Mouse (Mus musculus): ENCODE measurements around the gene Aatk. TPM values are rescaled to one million over a fixed set of nuclear protein-coding genes. Genes with fewer than 3 reads are reported as not detected.

The Aatk gene
- polyA plus RNA-seq, 1 experiment, result not detected

DNA sequence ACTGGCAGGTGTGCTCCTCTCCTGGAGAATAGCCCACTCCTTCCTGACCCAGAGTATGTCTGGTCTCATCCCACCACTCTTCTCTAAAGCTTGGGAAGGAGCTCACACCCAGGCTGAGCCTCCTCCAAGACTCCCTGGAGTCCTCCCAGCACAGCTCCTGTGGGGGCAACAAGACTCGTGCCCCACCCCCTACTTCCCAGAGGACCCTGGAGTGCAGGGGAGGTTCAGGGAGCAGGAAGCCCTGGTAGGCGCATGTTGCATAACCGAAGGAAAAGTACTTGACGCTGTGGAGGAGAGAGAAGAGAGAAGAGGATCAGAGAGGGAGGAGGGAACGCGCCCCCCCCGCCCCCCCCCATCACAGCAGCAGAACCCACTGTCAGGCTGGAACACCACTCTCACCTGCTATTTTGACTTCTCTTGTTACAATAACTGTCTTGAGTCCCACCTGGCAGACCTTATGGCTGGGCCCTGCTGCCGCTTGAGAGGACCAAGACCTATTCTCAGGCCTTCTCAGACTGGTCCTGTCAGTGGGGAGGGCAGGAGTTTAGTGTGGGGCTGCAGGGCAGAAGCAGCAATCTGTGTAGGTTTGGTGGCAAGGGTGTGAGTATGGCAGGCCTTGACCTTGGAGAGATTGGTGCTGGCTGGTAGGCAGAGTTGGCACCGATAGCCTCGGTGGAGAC, 56.2 kb downstream of the Aatk start:
- Histone ChIP-seq H3ac (ENCODE audit: control insufficient read depth, insufficient read length, low read depth) (no peak overlapping the region), H3K27me3 (ENCODE audit: control insufficient read depth, insufficient read depth, insufficient read length) (no peaks in the 10 kb centered on the region), H3K36me3 (ENCODE audit: control insufficient read depth, insufficient read depth) (peaks cover 73% of the 10 kb centered on the region), H3K79me3 (ENCODE audit: low read depth) (peaks cover 4% of the 10 kb centered on the region), H3K79me2 (ENCODE audit: control insufficient read depth, insufficient read depth) (peaks cover 33% of the 10 kb centered on the region), H3K4me3 (ENCODE audit: insufficient read depth, poor library complexity, severe bottlenecking) (no peak overlapping the region)
- TF ChIP-seq FOSL1 (IDR thresholded peaks at IDR 0.05; ENCODE audit: insufficient read depth, low read length, poor library complexity, severe bottlenecking), result no peak

DNA sequence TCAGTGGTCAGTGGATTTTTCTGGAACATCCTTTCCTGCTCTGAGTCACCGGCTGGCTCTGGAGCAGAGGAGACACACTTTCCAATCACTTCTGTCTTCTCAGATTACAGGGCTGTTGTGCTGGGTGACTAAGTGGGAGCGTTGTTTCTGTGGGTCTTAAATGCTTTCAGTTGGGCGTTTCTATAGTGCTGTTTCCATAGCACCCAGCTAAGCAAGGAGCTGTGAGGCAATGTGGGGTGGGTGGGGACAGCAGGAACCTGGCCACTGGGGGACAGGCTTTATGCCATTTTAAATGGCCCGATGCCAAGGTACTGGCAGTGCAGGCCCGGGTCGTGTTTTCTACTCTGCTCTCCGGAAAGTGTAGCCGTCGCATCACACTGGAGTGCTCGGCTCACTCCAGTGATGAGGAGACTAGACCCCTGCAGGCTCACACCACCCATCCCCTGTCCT, 57.8 kb downstream of the Aatk start:
- no peaks in the 10 kb centered on the region for H3K27me3 ChIP-seq (ENCODE audit: control insufficient read depth, insufficient read depth, insufficient read length)
- peaks cover 4% of the 10 kb centered on the region for H3K79me3 ChIP-seq (ENCODE audit: low read depth)
- no peak overlapping the region for H3K4me3 ChIP-seq (ENCODE audit: insufficient read depth, poor library complexity, severe bottlenecking)
- H3K36me3 ChIP-seq (ENCODE audit: control insufficient read depth, insufficient read depth), result peaks cover 72% of the 10 kb centered on the region
- peaks cover 45% of the 10 kb centered on the region for H3K79me2 ChIP-seq (ENCODE audit: control insufficient read depth, insufficient read depth)
- H3ac ChIP-seq (ENCODE audit: control insufficient read depth, insufficient read length, low read depth), result peak overlapping the region; percentile 25
- TF ChIP-seq FOSL1 (IDR thresholded peaks at IDR 0.05; ENCODE audit: insufficient read depth, low read length, poor library complexity, severe bottlenecking), result peak; percentile 87
- peak; percentile 83 for TF ChIP-seq CEBPB (IDR thresholded peaks at IDR 0.05; ENCODE audit: low read depth)
- TF ChIP-seq USF1 (IDR thresholded peaks at IDR 0.05; ENCODE audit: low read depth), result no peak
- TF ChIP-seq CTCF (IDR thresholded peaks at IDR 0.05; ENCODE audit: control insufficient read depth, insufficient read depth, insufficient read length), result no peak
- TF ChIP-seq MAX (IDR thresholded peaks at IDR 0.05), result peak; percentile 87
- TF ChIP-seq MYOD1 (IDR thresholded peaks at IDR 0.05; ENCODE audit: control insufficient read depth, insufficient read length, low read depth), result no peak
- TF ChIP-seq MYOG (IDR thresholded peaks at IDR 0.05; ENCODE audit: control insufficient read depth, extremely low read depth, insufficient read length), result no peak

DNA sequence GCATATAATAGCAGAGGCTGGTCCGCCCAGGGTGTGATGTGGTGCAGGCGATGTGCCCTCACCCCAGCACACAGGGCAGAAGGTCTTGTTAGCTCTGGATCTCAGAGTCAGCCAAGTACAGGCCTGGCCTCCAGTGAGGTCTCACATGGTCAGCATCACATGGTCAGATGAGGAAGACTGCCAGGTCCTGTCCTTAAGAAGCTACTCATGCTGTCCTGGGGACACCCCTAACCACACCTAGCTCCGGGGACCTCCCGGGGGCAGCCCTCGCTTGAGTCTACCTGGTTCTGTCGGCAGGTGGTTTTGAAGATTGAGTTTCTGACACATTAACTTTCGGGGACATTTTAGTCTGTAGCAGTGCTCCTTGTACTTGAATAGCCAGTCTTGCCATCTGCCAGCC, 58.6 kb downstream of the Aatk start:
- Histone ChIP-seq H3K4me3 (ENCODE audit: insufficient read depth, poor library complexity, severe bottlenecking) (no peak overlapping the region), H3K79me2 (ENCODE audit: control insufficient read depth, insufficient read depth) (peaks cover 52% of the 10 kb centered on the region), H3ac (ENCODE audit: control insufficient read depth, insufficient read length, low read depth) (no peak overlapping the region), H3K79me3 (ENCODE audit: low read depth) (peaks cover 6% of the 10 kb centered on the region), H3K36me3 (ENCODE audit: control insufficient read depth, insufficient read depth) (peaks cover 72% of the 10 kb centered on the region), H3K27me3 (ENCODE audit: control insufficient read depth, insufficient read depth, insufficient read length) (no peaks in the 10 kb centered on the region)
- TF ChIP-seq USF1 (IDR thresholded peaks at IDR 0.05; ENCODE audit: low read depth) (peak; percentile 73), MAX (IDR thresholded peaks at IDR 0.05) (no peak)

DNA sequence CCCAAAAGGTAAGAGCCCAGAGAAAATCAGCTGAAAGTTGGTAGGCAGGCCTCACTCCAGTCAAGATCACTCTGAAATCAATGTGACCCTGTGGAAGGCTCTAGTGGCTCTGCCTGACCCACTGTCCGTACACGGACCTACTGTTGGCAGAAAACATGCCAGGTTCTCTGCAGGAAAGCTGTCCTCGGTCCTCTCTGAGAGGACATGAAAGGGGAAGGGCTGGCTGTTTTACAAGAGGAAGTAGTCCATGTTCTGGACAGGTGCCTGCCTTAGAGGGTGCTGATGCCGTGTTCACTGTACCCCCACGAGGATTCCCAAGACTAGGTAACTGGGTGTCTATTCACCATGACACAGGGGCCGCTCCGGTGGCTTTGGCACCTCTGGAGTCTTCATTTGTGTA, 59.1 kb downstream of the Aatk start:
- Histone ChIP-seq H3ac (ENCODE audit: control insufficient read depth, insufficient read length, low read depth) (no peak overlapping the region), H3K79me3 (ENCODE audit: low read depth) (peaks cover 6% of the 10 kb centered on the region), H3K79me2 (ENCODE audit: control insufficient read depth, insufficient read depth) (peaks cover 54% of the 10 kb centered on the region), H3K4me3 (ENCODE audit: insufficient read depth, poor library complexity, severe bottlenecking) (no peak overlapping the region), H3K36me3 (ENCODE audit: control insufficient read depth, insufficient read depth) (peaks cover 72% of the 10 kb centered on the region), H3K27me3 (ENCODE audit: control insufficient read depth, insufficient read depth, insufficient read length) (no peaks in the 10 kb centered on the region)
- no peak for TF ChIP-seq CEBPB (IDR thresholded peaks at IDR 0.05; ENCODE audit: low read depth)
- TF ChIP-seq USF1 (IDR thresholded peaks at IDR 0.05; ENCODE audit: low read depth), result no peak
- TF ChIP-seq FOSL1 (IDR thresholded peaks at IDR 0.05; ENCODE audit: insufficient read depth, low read length, poor library complexity, severe bottlenecking), result no peak
- no peak for TF ChIP-seq MYOD1 (IDR thresholded peaks at IDR 0.05; ENCODE audit: control insufficient read depth, insufficient read length, low read depth)
- no peak for TF ChIP-seq CTCF (IDR thresholded peaks at IDR 0.05; ENCODE audit: control insufficient read depth, insufficient read depth, insufficient read length)
- TF ChIP-seq MAX (IDR thresholded peaks at IDR 0.05), result no peak
- TF ChIP-seq MYOG (IDR thresholded peaks at IDR 0.05; ENCODE audit: control insufficient read depth, extremely low read depth, insufficient read length), result no peak

DNA sequence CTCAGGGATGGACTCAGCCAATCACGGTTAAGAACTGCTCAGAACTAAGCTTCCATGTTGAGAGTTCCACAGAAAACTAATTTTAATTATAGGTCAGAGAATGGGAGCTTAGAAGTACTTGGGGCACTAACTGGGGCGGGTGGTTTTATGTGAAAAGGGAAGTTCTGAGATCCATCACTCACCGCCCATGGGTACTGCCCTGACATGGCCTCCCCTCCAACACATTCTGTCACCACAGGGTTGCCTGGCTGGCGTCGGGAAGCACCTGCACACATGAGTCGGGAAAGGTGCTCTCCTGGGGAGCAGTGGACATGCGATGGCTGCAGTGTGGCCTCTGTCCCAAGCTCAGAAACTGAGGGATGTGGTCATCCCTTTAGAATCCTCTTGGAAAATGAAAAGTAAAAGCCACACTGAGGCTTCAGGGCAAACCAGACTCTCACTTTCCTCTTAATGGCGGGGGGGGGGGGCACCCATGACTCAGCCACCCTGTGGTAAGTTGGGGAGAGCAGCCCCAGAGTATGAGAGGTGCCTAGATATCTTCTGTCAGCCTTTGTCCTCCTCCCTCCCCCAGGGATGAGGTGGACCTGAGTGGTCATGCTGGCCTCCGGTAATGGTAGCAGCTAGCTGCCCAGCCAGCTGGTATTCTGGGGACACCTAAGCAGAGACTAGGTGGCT, 60.1 kb downstream of the Aatk start:
- H3K27me3 ChIP-seq (ENCODE audit: control insufficient read depth, insufficient read depth, insufficient read length), result no peaks in the 10 kb centered on the region
- H3K79me3 ChIP-seq (ENCODE audit: low read depth), result peaks cover 6% of the 10 kb centered on the region
- H3K4me3 ChIP-seq (ENCODE audit: insufficient read depth, poor library complexity, severe bottlenecking), result no peak overlapping the region
- TF ChIP-seq FOSL1 (IDR thresholded peaks at IDR 0.05; ENCODE audit: insufficient read depth, low read length, poor library complexity, severe bottlenecking) (no peak), CEBPB (IDR thresholded peaks at IDR 0.05; ENCODE audit: low read depth) (no peak), MYOD1 (IDR thresholded peaks at IDR 0.05; ENCODE audit: control insufficient read depth, insufficient read length, low read depth) (no peak), USF1 (IDR thresholded peaks at IDR 0.05; ENCODE audit: low read depth) (no peak), MAX (IDR thresholded peaks at IDR 0.05) (no peak), MYOG (IDR thresholded peaks at IDR 0.05; ENCODE audit: control insufficient read depth, extremely low read depth, insufficient read length) (no peak), CTCF (IDR thresholded peaks at IDR 0.05; ENCODE audit: control insufficient read depth, insufficient read depth, insufficient read length) (no peak)
- peaks cover 72% of the 10 kb centered on the region for H3K36me3 ChIP-seq (ENCODE audit: control insufficient read depth, insufficient read depth)
- peak overlapping the region; percentile 49 for H3ac ChIP-seq (ENCODE audit: control insufficient read depth, insufficient read length, low read depth)
- peaks cover 52% of the 10 kb centered on the region for H3K79me2 ChIP-seq (ENCODE audit: control insufficient read depth, insufficient read depth)

DNA sequence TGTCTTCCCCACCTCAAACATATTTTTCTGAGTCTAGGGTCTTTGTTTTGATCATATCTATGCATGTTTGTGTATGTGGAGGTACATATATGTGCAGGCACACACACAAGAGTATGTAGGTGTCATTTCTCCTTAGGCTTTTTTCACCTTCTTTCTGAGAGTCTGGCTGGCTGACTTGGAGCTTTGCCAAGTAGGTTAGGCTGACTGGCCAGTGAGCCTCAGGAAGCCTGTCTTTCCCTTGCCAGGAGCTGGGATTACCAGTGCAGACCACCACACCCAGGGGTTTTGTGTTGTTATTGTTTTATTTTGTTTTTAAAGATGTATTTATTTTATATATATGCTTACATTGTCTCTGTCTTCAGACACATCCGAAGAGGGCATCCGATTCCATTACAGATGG, 63.8 kb downstream of the Aatk start:
- TF ChIP-seq MAX (IDR thresholded peaks at IDR 0.05), result no peak
- no peak for TF ChIP-seq FOSL1 (IDR thresholded peaks at IDR 0.05; ENCODE audit: insufficient read depth, low read length, poor library complexity, severe bottlenecking)
- Histone ChIP-seq H3K79me2 (ENCODE audit: control insufficient read depth, insufficient read depth) (peaks cover 50% of the 10 kb centered on the region), H3K27me3 (ENCODE audit: control insufficient read depth, insufficient read depth, insufficient read length) (no peaks in the 10 kb centered on the region), H3K79me3 (ENCODE audit: low read depth) (peaks cover 9% of the 10 kb centered on the region), H3K4me3 (ENCODE audit: insufficient read depth, poor library complexity, severe bottlenecking) (no peak overlapping the region), H3ac (ENCODE audit: control insufficient read depth, insufficient read length, low read depth) (no peak overlapping the region), H3K36me3 (ENCODE audit: control insufficient read depth, insufficient read depth) (peaks cover 72% of the 10 kb centered on the region)
